Mouse (Mus musculus) kidney, postnatal 25 days (tissue): ENCODE measurements around the gene Olfr523.
"Not testable (repeated sequence)": the region's sequence is repeated elsewhere in the genome, so short reads cannot be mapped to it uniquely, and the experiment has no call there.

ENCODE experiments used
- DNase-seq, 2 experiments: peaks; one replicate each; pipeline ENCODE4 v3.0.0; 2021; ENCODE audit warnings: mixed read lengths in 2 of 2

Gene Olfr523

DNA sequence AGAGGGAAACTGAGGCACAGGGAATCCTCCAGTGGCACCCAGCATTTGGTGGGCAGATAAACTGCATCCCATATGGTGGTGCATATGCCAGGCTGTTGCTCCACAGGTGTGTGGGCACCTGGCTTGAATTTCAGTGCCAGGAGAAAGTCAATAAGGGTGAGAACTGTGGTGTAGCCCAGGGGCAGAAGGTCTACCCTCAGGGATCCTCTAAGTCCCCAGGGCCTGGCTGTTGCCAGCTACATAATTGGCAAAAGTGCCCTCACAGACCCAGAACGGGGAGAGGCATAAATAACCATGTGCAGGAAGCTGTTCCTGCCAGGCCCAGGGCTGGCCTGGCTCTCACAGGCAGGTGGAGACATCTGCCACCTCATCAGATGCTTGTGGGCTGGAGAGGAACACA, at the start of gene Olfr523:
TSS of gene Olfr523 (plus strand) at position 282 of the 400 bp plus-strand sequence.
- DNase-seq: no peak

DNA sequence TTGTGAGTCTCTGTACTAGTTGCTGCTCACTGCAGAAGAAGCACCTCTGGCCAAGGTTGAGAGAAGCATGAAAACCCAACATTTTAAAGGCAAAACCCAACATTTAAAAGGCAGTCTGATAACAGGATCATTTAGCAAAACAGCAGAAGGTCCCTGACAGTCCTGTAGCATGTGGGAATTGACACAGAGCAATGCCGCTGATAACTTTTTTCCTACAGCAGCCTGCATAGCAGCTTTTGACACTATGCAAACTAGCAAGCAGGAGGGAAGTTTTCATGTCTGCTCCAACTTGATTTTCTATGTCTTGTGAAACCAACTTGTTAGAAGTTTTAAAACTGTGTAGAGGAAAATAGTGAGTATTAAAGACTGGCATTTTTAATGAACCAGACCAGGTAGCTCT, 48.6 kb upstream of the Olfr523 start:
- DNase-seq: no peak

DNA sequence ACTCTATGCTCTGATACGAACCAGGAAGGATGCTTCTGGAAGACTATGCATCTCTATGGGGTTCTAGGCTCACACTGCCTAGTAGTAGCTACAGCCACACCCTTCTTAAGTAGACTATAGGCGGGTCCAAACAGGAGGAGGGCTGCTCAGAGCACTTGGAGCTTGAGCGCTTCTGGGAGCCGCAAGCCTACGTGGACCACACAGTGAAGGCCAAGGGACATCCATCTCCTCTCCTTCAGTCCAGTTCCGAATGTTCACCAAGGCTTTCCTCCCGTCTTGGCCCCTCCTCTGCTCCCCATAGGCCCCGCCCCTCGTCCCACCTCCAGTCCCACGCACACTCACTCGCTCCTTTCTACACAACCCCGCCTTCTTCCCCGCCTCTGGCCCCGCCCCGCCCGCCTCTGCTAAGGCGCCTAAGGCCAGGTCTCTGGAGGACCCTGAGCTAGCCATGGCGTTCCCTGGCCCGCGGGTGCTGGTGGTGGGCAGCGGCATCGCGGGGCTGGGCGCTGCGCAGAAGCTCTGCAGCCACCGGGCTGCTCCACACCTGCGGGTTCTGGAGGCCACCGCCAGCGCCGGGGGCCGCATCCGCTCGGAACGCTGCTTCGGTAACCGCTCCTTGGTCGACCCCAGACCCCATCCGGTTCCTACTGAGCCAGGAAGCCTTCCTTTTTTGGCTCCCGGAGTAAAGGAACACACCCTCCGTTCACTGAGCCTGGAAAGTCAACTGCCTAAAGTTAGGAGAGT, 47.6 kb upstream of the Olfr523 start:
- DNase-seq: peak; percentile 98

DNA sequence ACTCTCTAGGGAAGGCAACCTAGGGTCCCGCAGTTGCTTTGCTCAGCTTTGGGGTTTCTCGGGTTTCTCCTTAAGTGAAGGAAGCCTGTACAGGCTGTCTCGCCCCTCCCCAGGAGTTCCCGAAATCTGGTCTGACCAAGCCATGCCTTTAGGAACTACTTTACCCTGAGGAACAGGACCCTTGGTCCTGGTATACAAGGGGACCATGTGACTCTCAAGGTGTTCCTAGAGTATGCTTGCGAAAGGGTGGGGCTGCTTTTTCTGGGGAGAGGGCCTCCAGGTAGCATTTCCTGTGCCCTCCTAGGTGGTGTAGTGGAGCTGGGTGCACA, 47.0 kb upstream of the Olfr523 start:
- no peak for DNase-seq

DNA sequence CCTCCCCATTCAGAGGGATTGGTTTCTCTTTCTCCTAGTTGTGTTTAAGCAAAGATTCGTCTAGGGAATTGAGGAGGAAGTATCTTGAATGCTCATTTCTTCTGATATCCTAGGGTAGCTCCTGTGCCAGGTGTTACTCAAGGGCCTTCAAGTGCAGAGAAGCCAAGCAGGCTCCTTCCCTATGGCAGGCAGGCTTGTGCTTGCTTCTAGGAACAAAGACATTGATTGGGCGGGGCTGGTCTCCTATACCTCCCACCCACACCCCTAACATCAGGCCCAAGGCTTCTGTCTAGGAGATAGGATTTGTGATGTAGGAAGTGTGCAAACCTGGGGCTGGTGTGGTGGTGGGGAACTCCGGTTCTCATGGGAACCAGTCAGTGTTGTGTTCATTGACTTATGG, 46.1 kb upstream of the Olfr523 start:
- no peak for DNase-seq

DNA sequence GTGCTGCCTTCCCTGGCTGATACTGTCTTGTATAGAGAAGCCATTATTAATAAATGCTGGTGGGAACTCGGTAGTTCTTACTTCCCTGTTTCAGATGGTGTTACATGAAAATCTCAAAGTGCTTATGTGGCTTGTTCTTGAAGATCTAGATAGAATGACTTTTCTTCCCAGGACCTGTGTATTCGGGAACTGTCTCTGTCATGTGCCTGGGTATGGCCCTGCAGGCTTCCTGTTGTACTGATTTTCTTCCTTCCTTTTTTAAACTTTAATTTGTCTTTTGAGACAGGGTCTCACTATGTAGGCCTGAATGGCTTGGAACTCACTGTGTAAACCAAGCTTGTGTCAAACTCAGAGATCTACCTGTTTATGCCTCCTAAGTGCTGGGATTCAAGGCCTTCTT, 45.1 kb upstream of the Olfr523 start:
- DNase-seq: no peak

DNA sequence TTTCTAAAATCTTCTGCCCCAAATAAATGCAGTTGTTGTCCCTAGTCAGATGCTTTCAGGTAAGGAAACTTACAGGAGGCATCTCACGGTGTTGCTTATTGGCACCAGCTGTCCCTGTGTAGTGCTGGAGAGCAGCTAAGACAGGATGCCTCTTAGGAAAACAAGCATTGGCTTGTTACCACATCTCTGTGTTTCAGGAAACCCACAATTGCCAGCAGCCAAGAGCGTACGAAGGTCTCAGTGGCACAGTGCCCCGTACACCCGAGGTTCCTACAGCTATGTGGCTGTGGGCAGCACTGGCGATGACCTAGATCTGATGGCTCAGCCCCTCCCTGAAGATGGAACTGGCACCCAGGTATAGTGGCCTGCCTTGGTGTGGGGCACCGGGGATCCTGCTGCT, 40.8 kb upstream of the Olfr523 start:
- DNase-seq: peak in 1 of 2 experiments; percentile 8

DNA sequence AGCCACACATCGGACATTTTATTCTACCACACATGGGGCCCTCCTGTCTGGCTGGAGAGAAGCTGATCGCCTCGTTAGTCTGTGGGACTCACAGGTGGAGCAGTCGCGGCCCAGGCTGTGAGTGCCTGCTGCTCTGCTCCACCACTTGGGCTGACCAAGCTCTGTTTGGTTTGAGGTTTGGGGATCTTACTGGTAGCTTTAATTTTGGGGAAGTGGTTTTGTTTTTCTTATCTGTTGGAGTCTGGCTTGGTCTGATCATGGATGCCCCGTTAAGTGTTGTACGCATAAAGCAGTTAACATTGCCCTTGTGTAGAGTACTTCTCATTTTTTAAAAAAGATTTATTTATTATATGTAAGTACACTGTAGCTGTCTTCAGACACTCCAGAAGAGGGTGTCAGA, 39.0 kb upstream of the Olfr523 start:
- DNase-seq: not testable (repeated sequence)

DNA sequence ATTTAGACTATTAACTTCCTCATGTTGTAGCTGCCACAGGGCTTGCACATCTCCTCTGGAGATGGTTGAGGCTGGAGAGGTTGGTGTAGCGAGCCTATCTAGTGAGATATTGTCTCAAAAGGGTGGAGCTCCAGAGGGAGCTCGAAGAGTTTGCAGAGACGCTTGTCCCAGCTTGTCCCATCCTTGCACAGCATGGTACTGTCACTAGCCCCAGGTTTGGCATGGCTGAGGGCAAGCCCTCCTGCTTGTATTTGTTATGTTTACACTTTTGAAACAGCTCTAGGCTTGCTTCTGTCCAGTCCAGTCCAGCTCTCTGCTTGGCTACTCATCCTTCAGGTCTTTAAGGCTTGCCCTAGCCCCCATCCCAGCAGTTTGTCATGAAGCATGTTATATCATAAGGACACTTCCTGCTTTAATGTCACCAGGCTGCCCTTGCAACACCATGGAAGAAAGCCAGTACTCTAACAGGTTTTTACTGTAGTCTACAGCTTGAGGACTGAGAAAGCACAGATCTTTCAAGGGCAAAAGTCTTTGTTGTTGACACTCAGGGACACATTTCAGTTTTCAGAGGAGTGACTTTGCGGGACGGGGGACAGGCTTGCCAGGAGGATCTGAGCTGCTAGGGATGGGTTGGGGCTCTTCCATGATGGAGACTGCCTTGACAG, 37.8 kb upstream of the Olfr523 start:
- peak in 1 of 2 experiments; percentile 15 for DNase-seq

DNA sequence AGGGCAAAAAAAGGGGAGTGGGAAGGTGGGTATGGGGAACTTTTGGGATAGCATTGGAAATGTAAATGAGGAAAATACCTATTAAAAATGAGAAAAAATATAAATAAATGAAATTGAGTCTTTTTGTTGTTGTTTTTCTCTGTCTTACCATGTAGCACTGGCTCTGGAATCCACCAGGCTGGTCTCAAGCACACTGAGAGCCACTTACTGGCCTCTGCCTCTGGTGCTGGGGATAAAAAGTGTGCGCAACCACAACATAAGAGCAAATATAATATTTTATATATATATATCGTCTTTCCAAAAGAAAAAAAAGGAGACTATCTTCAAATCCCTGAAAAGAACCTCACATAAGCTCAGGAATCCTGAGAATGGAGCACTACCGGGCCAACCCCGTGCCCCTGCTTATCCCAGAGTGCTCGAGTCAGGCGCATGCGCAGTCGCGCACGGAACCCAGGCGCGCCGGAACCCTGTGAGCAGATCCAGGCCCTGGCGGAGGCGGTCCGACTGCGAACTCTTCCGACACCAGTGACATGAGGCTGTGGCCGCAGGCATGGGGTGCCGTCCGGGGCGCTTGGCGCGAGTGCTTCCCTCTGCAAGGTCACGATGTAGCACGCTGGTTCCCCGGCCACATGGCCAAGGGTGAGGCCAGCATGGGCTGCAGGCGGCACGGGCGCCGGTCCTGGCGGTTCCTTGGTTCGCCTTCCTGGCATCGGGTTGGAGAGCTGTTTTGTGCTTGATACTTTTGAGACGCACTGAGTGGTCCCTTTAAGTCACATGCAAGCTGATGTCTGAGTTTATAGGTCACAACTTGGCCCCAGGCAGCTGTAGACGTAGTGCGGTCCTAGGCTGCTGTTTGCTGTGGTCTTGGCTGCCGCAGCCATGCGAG, 35.6 kb upstream of the Olfr523 start, which contains the start of gene Mtg1:
TSS of gene Mtg1 (plus strand) at position 430 of the 886 bp plus-strand sequence.
- DNase-seq: peak; percentile 96 to 97

DNA sequence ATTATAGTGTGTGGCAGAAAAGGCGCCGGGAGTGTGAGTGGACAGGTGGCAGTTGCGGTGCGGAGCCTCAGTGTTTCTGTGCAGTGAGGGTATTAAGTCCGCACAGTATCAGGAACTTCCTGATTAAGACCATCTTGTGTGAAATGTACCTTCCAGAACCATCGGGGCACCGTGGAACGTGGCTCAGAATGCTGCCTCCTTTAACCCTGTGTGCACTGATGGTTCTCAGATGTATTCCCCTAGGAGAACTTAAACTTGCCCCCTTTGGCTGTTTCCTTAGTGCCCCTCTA, 35.1 kb upstream of the Olfr523 start:
- DNase-seq: no peak

DNA sequence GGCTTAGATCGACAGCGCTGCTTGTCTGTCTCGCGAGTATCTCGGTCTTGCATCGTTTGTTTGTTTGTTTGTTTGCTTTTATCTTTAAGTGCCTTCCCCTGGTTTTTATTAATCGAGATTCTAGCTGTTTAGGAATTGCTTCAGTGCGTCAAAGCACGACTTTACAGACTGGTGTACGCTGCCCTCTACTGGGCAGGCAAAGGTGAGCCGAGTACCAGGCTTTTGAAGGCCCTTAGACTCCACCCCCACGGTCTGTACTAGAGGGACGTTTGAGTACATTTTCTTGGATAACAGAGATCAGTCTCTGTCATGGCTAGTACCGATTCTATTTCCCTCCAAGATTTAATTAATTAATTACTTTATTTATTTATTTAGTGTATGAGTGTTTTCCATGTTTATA, 31.7 kb upstream of the Olfr523 start:
- peak; percentile 77 to 79 for DNase-seq

DNA sequence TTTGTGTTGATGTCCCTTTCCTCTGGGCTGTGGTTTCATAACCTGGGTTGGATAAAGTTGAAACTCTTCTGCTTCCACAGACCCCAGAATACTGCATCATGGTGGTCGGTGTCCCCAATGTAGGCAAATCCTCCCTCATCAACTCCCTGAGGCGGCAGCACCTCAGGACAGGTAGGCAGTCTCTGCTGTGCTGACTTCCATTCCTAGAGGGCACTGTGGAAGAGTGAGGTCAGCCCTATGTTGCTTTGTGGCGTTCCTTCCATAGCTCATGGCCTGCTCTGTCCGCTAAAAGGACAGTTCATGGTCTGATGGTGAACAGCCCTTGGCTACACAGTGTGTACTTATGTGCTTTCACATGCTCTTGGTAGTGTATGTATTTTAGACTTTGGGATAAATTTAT, 28.5 kb upstream of the Olfr523 start:
- no peak for DNase-seq

DNA sequence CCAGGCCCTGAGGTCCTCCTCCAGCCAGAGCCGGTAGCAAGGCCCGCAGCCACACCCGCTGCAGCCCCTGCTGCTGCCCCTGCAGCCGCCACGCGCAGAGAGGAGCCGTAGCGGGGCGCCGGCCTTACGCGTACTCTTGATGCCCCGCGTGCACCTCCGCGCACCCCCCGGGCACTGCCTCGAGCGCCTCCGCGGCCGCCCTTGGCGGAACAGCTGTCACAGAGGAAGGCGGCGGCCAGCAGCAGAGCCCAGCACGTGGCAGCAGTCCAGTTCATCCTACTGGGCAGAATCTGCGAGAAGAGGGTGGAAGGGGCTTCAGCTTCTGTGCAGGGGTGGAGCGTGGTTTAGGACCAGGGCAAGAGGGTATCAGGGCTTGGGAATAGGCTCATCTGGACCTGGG, 19.6 kb upstream of the Olfr523 start:
- no peak for DNase-seq

DNA sequence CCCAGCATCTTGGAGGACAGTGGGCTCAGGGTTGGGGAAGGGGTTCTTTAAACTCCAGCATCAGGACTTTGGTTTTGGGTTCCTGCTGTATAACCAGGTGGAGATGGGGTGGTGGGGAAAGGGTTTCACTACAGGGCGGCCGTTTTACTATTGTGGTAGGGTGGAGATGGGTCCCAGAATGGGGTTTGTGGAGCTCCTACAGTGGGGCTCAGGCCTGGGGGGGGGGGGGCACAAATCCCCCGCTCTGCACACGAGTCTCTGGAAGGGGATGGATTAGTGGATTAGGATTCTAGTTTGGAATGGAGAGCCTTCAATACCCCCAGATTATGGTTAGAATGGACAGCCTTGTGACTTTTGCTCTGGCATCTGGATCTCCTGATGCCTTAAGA, 19.2 kb upstream of the Olfr523 start:
- no peak for DNase-seq

DNA sequence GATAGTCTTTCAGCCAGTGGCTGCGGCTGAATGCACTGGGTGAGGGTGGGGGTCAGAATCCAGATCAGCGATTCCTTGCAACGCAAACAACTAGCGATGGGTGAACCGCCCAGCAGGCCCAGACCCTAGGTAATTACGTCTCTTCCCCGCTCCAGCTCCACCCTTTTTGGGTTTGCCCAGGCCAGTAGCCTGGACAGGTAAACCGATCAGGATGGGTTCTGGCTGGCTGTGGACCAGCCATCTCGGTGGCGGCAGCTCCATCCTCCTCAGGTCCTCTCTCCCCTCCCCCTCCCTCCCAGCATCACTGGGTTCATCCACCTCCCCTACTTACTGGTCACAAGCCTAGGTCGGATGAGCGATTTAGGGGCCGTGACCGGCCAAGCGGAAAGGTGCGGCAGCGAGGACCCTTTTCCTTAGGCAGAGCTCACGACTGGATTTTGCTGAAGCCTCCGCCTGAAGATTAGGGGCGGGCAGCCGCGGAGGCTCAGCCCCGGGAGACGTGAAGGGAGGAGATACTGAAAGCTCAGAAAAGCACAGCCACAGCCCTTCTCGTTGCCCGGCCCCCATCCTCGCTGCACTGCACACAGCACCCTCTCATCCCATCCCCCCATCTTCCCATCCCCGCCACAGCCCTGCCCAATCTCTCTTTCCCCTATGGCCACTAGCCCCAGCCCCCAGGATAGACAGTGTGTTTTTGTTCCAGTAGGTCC, 18.6 kb upstream of the Olfr523 start, which contains the start of gene Sprn:
TSS of gene Sprn (minus strand) at position 660 of the 710 bp plus-strand sequence.
- no peak for DNase-seq

DNA sequence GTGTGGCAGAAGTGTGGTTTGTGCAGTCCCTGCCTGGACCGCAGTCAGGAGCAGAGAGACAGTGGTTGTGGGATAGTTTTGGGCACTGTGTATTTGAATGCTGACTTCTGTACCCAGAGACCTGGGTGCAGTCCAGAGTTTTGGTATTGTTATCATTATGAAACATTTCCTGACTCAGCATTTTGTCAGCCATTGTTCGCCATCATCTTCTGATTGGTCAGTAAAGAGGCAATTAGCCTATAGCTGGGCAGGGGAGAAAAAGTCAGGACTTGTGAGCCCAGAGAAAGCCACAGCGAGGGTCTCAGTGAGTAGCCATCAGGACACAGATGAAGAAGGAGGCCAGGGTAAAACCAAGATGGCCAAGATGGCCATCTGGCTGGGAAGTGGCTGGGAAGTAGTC, 12.7 kb upstream of the Olfr523 start:
- no peak for DNase-seq

DNA sequence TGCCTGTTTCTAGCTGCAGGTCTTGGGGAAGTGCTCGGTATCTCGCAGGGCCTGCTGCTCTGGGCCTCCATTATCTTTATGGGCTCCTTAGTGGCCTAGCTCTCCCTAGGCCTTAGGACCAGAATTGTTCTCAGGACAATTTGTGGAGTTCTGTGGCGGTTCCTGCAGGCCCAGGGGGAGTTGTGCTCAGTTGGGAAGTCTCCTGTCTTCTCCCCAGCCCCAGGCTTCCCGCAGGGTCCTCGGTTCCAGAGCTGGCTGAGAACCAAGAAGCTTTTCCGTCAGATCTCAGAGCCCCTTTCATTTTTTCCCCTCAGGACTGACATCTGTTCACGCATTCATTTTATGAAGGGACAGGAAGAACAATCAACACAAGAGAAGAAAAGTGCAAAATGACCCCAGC, 8.4 kb upstream of the Olfr523 start, which contains the start of gene Olfr522:
TSS of gene Olfr522 (minus strand) at position 101 of the 400 bp plus-strand sequence.
- DNase-seq: no peak

DNA sequence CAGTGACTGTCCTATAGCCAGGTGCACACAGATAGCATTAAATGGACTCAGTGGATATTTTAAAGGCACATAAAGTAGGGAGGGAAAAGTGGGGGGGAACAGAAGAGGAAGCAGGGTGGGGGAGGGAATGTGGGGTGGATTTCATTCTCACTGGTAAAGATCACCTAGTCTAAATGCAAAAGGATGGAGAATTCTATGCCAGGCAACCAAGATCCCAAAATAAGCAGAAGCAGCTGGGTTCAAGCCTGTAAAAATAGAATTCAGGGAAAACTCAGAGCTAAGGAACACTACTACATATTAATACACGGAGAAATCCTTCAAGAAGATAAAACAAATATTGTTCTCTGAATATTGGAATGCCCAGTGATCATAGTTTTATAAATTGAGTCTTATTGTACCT, 5.1 kb upstream of the Olfr523 start:
- no peak for DNase-seq

DNA sequence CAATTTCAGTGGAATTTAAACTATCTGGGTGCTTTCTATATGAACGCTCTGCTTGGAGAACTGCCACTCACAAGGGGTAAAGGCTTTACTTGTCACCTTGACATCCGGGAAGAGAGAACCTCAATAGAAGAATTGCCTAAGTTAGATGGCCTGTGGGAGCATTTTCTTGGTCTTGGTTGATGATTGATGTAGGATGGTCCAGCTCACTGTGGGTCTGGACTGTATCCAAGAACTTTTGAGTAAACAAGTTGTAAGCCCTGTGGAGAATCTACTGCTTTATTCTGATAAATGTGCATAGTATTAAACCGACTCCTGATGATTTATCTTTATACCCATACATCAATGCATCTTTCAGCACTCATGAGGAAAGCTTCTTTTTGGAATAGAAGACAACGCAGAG, 3.6 kb upstream of the Olfr523 start:
- no peak for DNase-seq

DNA sequence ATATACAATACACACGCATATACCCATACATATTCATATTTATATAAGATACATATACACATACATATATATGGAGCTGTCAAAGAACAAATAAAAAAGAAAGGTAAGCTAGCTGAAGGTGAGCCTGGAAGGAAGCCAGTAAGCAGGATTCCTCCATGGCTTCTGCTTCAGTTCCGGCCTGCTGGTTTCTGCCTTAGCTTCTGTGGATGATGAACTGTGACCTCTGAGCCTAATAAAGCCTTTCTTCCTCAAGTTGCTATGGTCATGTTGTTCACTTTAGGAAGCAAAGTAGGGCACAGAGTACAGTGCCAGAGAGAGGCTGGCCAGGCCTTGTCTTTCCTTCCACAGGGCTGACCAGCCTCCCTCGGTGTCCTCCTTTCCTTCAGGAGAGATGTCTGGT, 2.2 kb upstream of the Olfr523 start:
- DNase-seq: peak; percentile 8 to 55

DNA sequence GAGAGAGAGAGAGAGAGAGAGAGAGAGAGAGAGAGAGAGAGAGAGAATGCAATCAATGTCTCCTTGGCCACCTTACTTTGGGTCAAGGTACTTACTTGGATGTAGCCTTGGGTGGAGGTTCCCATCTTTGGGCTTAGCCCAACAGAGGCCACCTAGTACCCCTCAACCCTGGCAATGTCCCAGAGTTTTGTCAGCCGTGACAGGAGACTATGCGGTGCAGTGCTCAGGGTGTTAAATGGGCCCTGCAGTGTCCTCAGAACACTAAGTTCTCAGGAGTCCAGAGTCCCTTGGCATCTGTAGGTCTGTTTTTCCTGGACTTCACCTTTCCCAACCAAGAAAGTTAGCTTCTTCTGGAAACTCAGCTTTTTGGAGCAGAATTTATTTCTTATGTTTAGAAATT, 6.2 kb downstream of the Olfr523 start:
- peak; percentile 73 to 92 for DNase-seq

DNA sequence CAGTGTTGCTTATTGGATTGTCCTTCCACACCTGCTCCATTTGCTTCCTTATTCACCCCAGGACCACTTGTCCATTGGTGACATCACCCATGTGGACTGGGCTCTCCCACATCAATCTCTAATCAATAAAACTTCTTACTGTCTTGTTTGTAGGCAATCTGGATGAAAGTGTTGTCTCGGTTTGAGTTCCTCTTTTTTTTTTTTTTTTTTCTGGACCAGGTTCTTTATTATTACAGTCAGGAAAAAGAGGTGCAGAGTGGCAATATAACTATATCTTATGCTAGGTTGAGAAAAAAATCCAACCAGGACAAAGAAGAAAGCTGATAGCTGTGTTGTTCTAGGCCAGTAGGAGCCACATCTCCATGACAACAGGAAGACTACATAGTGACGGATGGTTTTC, 7.7 kb downstream of the Olfr523 start:
- no peak for DNase-seq
